Mouse (Mus musculus) forebrain, embryonic 11.5 days (tissue): ENCODE measurements at regions not wholly inside any gene's neighbourhood (a gene's known extent, or its start where the extent isn't known, plus 50 kb on each side); places are given as distances from the start of the nearest gene placed in this dataset.

Source experiments
- ATAC-seq: fragments of 200-750 bp; cut with Nextera tagmentation; replicated peaks from 2 replicates; pipeline ENCODE4 v1.8.0; 2017; ENCODE audit warnings: moderate TSS enrichment; ENCODE audit not compliant: low FRiP score
- DNase-seq: peaks from one replicate; pipeline ENCODE4 v3.0.0-alpha.2; 2017; ENCODE audit warnings: low spot score
- H3K27ac ChIP-seq: fragments of 300-500 bp; sonication (generic); 2 replicates; pipeline ENCODE4 v1.5.1; 2014; ENCODE audit warnings: low read depth, low read length
- H3K27me3 ChIP-seq: fragments of 300-500 bp; sonication (generic); 2 replicates; pipeline ENCODE4 v1.6.1; 2014; ENCODE audit warnings: mild to moderate bottlenecking, low read length, mixed read lengths; ENCODE audit not compliant: control insufficient read depth, insufficient read depth
- H3K36me3 ChIP-seq: fragments of 300-500 bp; sonication (generic); 2 replicates; pipeline ENCODE4 v1.6.1; 2014; ENCODE audit warnings: mild to moderate bottlenecking, low read length, moderate library complexity, mixed read lengths; ENCODE audit not compliant: control insufficient read depth, insufficient read depth
- H3K4me1 ChIP-seq: fragments of 300-500 bp; sonication (generic); replicated peaks from 2 replicates; pipeline ENCODE4 v1.6.1; 2014; ENCODE audit warnings: low read length, mixed read lengths; ENCODE audit not compliant: control insufficient read depth, insufficient read depth
- H3K4me2 ChIP-seq: fragments of 300-500 bp; sonication (generic); 2 replicates; pipeline ENCODE4 v1.6.1; 2014; ENCODE audit warnings: low read depth, mild to moderate bottlenecking, low read length, moderate library complexity, mixed read lengths; ENCODE audit not compliant: severe bottlenecking
- H3K4me3 ChIP-seq: fragments of 300-500 bp; sonication (generic); 2 replicates; pipeline ENCODE4 v1.5.1; 2014; ENCODE audit warnings: low read depth, low read length
- H3K9ac ChIP-seq: fragments of 300-500 bp; sonication (generic); 2 replicates; pipeline ENCODE4 v1.6.1; 2014; ENCODE audit warnings: low read length
- H3K9me3 ChIP-seq: fragments of 300-500 bp; sonication (generic); 2 replicates; pipeline ENCODE4 v1.6.1; 2016; ENCODE audit warnings: low read length, mixed read lengths; ENCODE audit not compliant: control insufficient read depth
- WGBS: fragments of 180-500 bp; shearing (Covaris S2); extraction: QIAGEN DNeasy Blood & Tissue Kit; methylation state at CpG from one replicate; pipeline ENCODE4 v1.1.7; 2014; 5-methylcytosine and 5-hydroxymethylcytosine counted together

GRCm38 (mm10) chr12:39493114-39493513 is 544.7 kb downstream of the Arl4a start:
- no peak overlapping the region for H3K4me2 ChIP-seq
- WGBS, result 85% methylated on average over 8 of the region's 8 CpGs
- H3K9me3 ChIP-seq, result no peaks in the 10 kb centered on the region
- no peaks in the 10 kb centered on the region for H3K4me1 ChIP-seq
- no peaks in the 10 kb centered on the region for H3K27me3 ChIP-seq
- ATAC-seq, result no peak
- DNase-seq, result no peak
- H3K9ac ChIP-seq, result no peak overlapping the region
- no peaks in the 10 kb centered on the region for H3K36me3 ChIP-seq
- no peak overlapping the region for H3K4me3 ChIP-seq
- no peak overlapping the region for H3K27ac ChIP-seq

GRCm38 (mm10) chr12:39472984-39473383 is 564.8 kb downstream of the Arl4a start:
- Histone ChIP-seq H3K9ac (no peak overlapping the region), H3K9me3 (no peaks in the 10 kb centered on the region), H3K4me1 (no peaks in the 10 kb centered on the region), H3K27me3 (no peaks in the 10 kb centered on the region), H3K36me3 (no peaks in the 10 kb centered on the region), H3K27ac (no peak overlapping the region), H3K4me3 (no peak overlapping the region), H3K4me2 (no peak overlapping the region)
- DNase-seq (no peak), ATAC-seq (no peak)
